Mouse (Mus musculus) CH12.LX (cell line): Measurements from ENCODE around the gene Atxn10.

Source experiments
- BHLHE40 ChIP-seq: IDR thresholded peaks from 2 replicates; pipeline ENCODE4 v1.6.1; 2011; ENCODE audit warnings: mild to moderate bottlenecking, low read depth, low read length, improper control_type of control experiment
- CHD1 ChIP-seq: IDR thresholded peaks from 2 replicates; pipeline ENCODE4 v1.6.1; 2012; ENCODE audit warnings: low read depth, low read length, improper control_type of control experiment, inconsistent platforms
- CHD2 ChIP-seq: IDR thresholded peaks from 2 replicates; pipeline ENCODE4 v1.6.1; 2011; ENCODE audit warnings: low read length, improper control_type of control experiment
- CTCF ChIP-seq, 2 experiments: IDR thresholded peaks in 1 of 2; conservative IDR thresholded peaks in 1 of 2; 2 replicates each; pipeline ENCODE4 v1.5.1; 2011 to 2012; ENCODE audit warnings: low read depth in 2 of 2, low read length in 2 of 2, improper control_type of control experiment in 1 of 2, inconsistent platforms in 1 of 2, mild to moderate bottlenecking in 1 of 2, moderate library complexity in 1 of 2
- E2F4 ChIP-seq: IDR thresholded peaks from 2 replicates; pipeline ENCODE4 v1.6.1; 2011; ENCODE audit warnings: low read depth, low read length, improper control_type of control experiment; ENCODE audit not compliant: insufficient replicate concordance
- EP300 ChIP-seq: IDR thresholded peaks from 2 replicates; pipeline ENCODE4 v1.6.1; 2011; ENCODE audit warnings: low read length, improper control_type of control experiment
- ETS1 ChIP-seq: conservative IDR thresholded peaks from 2 replicates; pipeline ENCODE4 v1.6.1; 2012; ENCODE audit warnings: low read depth, mild to moderate bottlenecking, inconsistent platforms, low read length, improper control_type of control experiment, moderate library complexity
- KAT2A ChIP-seq: IDR thresholded peaks from 2 replicates; pipeline ENCODE4 v1.6.1; 2012; ENCODE audit warnings: low read length, improper control_type of control experiment, inconsistent platforms; ENCODE audit not compliant: insufficient replicate concordance
- MAZ ChIP-seq: IDR thresholded peaks from 2 replicates; pipeline ENCODE4 v1.6.1; 2012; ENCODE audit warnings: low read depth, mild to moderate bottlenecking, inconsistent platforms, low read length, improper control_type of control experiment, moderate library complexity
- POLR2A ChIP-seq: IDR thresholded peaks from 2 replicates; pipeline ENCODE4 v1.6.1; 2011; ENCODE audit warnings: low read depth, mild to moderate bottlenecking, improper control_type of control experiment, low read length
- POLR2AphosphoS2 ChIP-seq: IDR thresholded peaks from 2 replicates; pipeline ENCODE4 v1.6.1; 2011; ENCODE audit warnings: low read depth, low read length, improper control_type of control experiment
- USF1 ChIP-seq: IDR thresholded peaks from 2 replicates; pipeline ENCODE4 v1.6.1; 2014; ENCODE audit warnings: low read depth, mild to moderate bottlenecking, inconsistent platforms, low read length, improper control_type of control experiment
- ZNF384 ChIP-seq: IDR thresholded peaks from 2 replicates; pipeline ENCODE4 v1.6.1; 2012; ENCODE audit warnings: low read depth, low read length, improper control_type of control experiment, inconsistent platforms

DNA sequence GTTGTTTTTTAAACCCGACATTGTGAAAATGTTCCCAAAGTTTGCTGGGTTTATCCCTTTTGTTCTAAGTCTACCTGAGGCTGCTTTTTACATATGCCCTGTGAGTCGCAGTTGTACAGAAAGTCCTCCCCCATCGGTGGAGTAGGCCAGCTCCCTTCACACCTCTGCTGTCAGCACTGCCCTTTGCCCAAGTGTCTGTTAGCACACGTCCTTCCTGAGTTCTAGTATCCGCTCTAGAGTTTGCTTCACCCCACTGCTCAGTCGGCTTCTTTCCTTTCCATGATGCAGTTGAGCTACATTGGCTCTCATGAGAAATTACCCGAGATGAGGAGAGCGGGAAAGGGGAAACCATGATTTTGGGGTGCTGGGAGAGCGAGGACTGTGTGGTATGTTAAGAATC, 18.0 kb downstream of the Atxn10 start:
- TF ChIP-seq POLR2A = no peak
- TF ChIP-seq E2F4 = no peak
- TF ChIP-seq CTCF (conservative IDR thresholded peaks at IDR 0.05 in 1 of 2, IDR thresholded peaks at IDR 0.05 in 1 of 2; ENCODE audit: low read depth in 2 of 2, low read length in 2 of 2) = no peak
- TF ChIP-seq USF1 = no peak
- no peak for TF ChIP-seq CHD2
- TF ChIP-seq POLR2AphosphoS2 = no peak
- TF ChIP-seq KAT2A = no peak
- no peak for TF ChIP-seq CHD1
- no peak for TF ChIP-seq ETS1
- TF ChIP-seq EP300 = no peak
- TF ChIP-seq ZNF384 = no peak
- no peak for TF ChIP-seq BHLHE40
- no peak for TF ChIP-seq MAZ
